Comparison of ENCODE assay signal across 17 mouse cellular contexts in the genomic region with DNA sequence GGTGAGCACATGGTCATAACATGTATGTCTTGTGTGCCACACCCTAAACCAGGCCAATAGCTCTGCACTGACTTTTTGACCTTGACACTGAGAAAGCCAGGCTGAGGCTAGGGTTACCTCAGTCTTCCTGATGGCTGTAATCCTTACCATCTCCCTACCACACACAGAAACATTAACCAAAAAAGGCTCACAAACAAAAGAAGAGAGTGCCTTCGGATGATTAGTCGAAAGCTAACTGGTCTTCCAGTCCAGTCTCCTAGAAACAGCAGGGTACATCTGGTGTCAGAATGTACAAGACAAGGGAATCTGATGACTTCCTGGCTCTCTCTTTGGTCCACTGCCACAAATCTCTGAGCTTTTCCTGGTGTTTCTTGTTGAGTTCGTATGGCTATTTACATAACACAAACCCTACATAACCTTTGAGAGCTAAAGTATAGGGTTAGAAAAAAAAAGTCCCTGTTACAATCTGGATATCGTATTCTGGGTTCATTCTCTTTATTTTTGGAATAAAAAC.
"Had no signal": no experiment of that assay in that cellular context is flagged by ENCODE, and none has a peak within 500 bp of the region (broad histone marks: within the 10 kb centered on the region; RNA-seq: fewer than 3 reads in every experiment).

No protein-coding gene starts in this region.

- H3K27me3 ChIP-seq: liver, embryonic 13.5 days; midbrain, embryonic 12.5 days; midbrain, embryonic 15.5 days; neural tube, embryonic 12.5 days; neural tube, embryonic 15.5 days had no signal

- H3K4me3 ChIP-seq: layer of hippocampus, adult 2 months; left cerebral cortex, adult 2 months; liver, embryonic 13.5 days; midbrain, embryonic 12.5 days; midbrain, embryonic 15.5 days; neural tube, embryonic 12.5 days; neural tube, embryonic 15.5 days had no signal

- H3K9ac ChIP-seq: liver, embryonic 13.5 days; midbrain, embryonic 12.5 days; midbrain, embryonic 15.5 days; neural tube, embryonic 12.5 days; neural tube, embryonic 15.5 days had no signal

- ATAC-seq: midbrain, embryonic 15.5 days had no signal

- H3K9me3 ChIP-seq: liver, embryonic 13.5 days; midbrain, embryonic 12.5 days; midbrain, embryonic 15.5 days; neural tube, embryonic 12.5 days; neural tube, embryonic 15.5 days had no signal

- H3K4me2 ChIP-seq: liver, embryonic 13.5 days; midbrain, embryonic 12.5 days; midbrain, embryonic 15.5 days; neural tube, embryonic 12.5 days; neural tube, embryonic 15.5 days had no signal

- H3K4me1 ChIP-seq: liver, embryonic 13.5 days; midbrain, embryonic 12.5 days; neural tube, embryonic 12.5 days had no signal

- DNase-seq: kidney, adult 2 months; layer of hippocampus, adult 9-11 months; layer of hippocampus, postnatal 36 days; liver, embryonic 13.5 days; right cerebral cortex, adult 18-20 months; right cerebral cortex, postnatal 14 days; right cerebral cortex, postnatal 4 days; thymus, adult 18-20 months; thymus, postnatal 36 days had no signal

- H3K27ac ChIP-seq: kidney, postnatal 0 days; layer of hippocampus, adult 2 months; left cerebral cortex, adult 2 months; liver, embryonic 13.5 days; macrophage; midbrain, embryonic 12.5 days; midbrain, embryonic 15.5 days; neural tube, embryonic 12.5 days; neural tube, embryonic 15.5 days had no signal

- H3K36me3 ChIP-seq: midbrain, embryonic 12.5 days; midbrain, embryonic 15.5 days had no signal
